In genomic region chr8:70541081-70541480, GRCm38 (mm10) we compare ENCODE assay signal across 9 mouse cellular contexts. TPM values are rescaled to one million over a fixed set of nuclear protein-coding genes. Genes with fewer than 3 reads are reported as not detected.
A peak's percentile ranks its signal among the peaks of the same experiment; 100 is the strongest.
DNase-seq lines count a peak whose midpoint lies in the region; ATAC-seq and TF ChIP-seq lines count a peak whose summit lies in the region.
"Had no signal": no experiment of that assay in that cellular context is flagged by ENCODE, and none has a peak within 500 bp of the region (broad histone marks: within the 10 kb centered on the region; RNA-seq: fewer than 3 reads in every experiment).

No protein-coding gene starts in this region.

- TF ChIP-seq EP300 in heart, postnatal 0 days (IDR thresholded peaks at IDR 0.05; ENCODE audit: low read depth) = no peak

- peaks cover 9% of the 10 kb centered on the region; the same call in 1 of the 2 replicates for H3K36me3 ChIP-seq in heart, postnatal 0 days (replicated peaks; ENCODE audit: control insufficient read depth, insufficient read depth, low read length)
- H3K36me3 ChIP-seq in hindbrain, embryonic 12.5 days = peaks cover 10% of the 10 kb centered on the region; the same call in 1 of the 2 replicates
- H3K36me3 ChIP-seq in midbrain, embryonic 10.5 days = peaks cover 11% of the 10 kb centered on the region

- no peak for DNase-seq in heart, postnatal 0 days (ENCODE audit: low spot score)
- DNase-seq in heart, adult 18-20 months = no peak
- peak; percentile 56 for DNase-seq in adipocyte (ENCODE audit: low spot score)
- no peak for DNase-seq in midbrain, embryonic 10.5 days (ENCODE audit: low spot score)
- no peak for DNase-seq in layer of hippocampus, adult 9-10 months (ENCODE audit: low spot score)
- DNase-seq in thymus, postnatal 25 days = no peak

- H3K4me3 ChIP-seq in heart, postnatal 0 days (ENCODE audit: low read depth, low read length) = peak overlapping the region; percentile 73
- peak overlapping the region; percentile 77 for H3K4me3 ChIP-seq in hindbrain, embryonic 12.5 days
- H3K4me3 ChIP-seq in midbrain, embryonic 10.5 days = peak overlapping the region; percentile 88

- 43% methylated on average over 5 of the region's 5 CpGs for WGBS in heart, postnatal 0 days
- 87% methylated on average over 5 of the region's 5 CpGs for WGBS in hindbrain, embryonic 12.5 days
- WGBS in midbrain, embryonic 10.5 days = 88% methylated on average over 5 of the region's 5 CpGs

- H3K4me1 ChIP-seq in heart, postnatal 0 days (ENCODE audit: control insufficient read depth, insufficient read depth) = peaks cover 12% of the 10 kb centered on the region
- peaks cover 29% of the 10 kb centered on the region for H3K4me1 ChIP-seq in hindbrain, embryonic 12.5 days
- H3K4me1 ChIP-seq in midbrain, embryonic 10.5 days = peaks cover 46% of the 10 kb centered on the region

- ATAC-seq in heart, postnatal 0 days (ENCODE audit: insufficient read depth, low read depth) = no peak
- ATAC-seq in hindbrain, embryonic 12.5 days (ENCODE audit: low FRiP score) = no peak
- no peak for ATAC-seq in CD4-positive, CD25-positive, alpha-beta regulatory T cell, adult 4 months

- peak overlapping the region; percentile 81 for H3K9ac ChIP-seq in heart, postnatal 0 days (replicated peaks; ENCODE audit: low read depth, low read length)
- H3K9ac ChIP-seq in hindbrain, embryonic 12.5 days = 0 out of 2 replicates have a peak overlapping the region, but pooled peaks have one; percentile 88

- H3K9me3 ChIP-seq in heart, postnatal 0 days (replicated peaks; ENCODE audit: control insufficient read depth, low read length) = no peaks in the 10 kb centered on the region
- H3K9me3 ChIP-seq in hindbrain, embryonic 12.5 days (replicated peaks) = no peaks in the 10 kb centered on the region
- H3K9me3 ChIP-seq in midbrain, embryonic 10.5 days (replicated peaks) = no peaks in the 10 kb centered on the region

- peak overlapping the region; percentile 88 for H3K4me2 ChIP-seq in heart, postnatal 0 days (ENCODE audit: low read depth, low read length)
- H3K4me2 ChIP-seq in hindbrain, embryonic 12.5 days (replicated peaks) = peak overlapping the region; percentile 91

- H3K27me3 ChIP-seq in heart, postnatal 0 days (ENCODE audit: control insufficient read depth, insufficient read depth, low read length) = no peaks in the 10 kb centered on the region
- no peaks in the 10 kb centered on the region for H3K27me3 ChIP-seq in hindbrain, embryonic 12.5 days
- H3K27me3 ChIP-seq in midbrain, embryonic 10.5 days (ENCODE audit: low read depth, poor library complexity, severe bottlenecking) = no peaks in the 10 kb centered on the region
- H3K27me3 ChIP-seq: Patski had no signal

- TF ChIP-seq CTCF in heart, postnatal 0 days (IDR thresholded peaks at IDR 0.05; ENCODE audit: low read depth) = no peak

- H3K27ac ChIP-seq in heart, postnatal 0 days (ENCODE audit: low read depth) = peak overlapping the region; percentile 95; the same call in 1 of the 2 replicates
- H3K27ac ChIP-seq in hindbrain, embryonic 12.5 days = no peak overlapping the region
- no peak overlapping the region for H3K27ac ChIP-seq in midbrain, embryonic 10.5 days (replicated peaks)

RNA-seq across cellular contexts. Expression of gene Ell, which starts 1.8 kb away (rescaled TPM):
- 7.3 and 13.9 TPM in 2 replicates for total RNA-seq in heart, postnatal 0 days (2014; rRNA removed; ENCODE audit: low replicate concordance)
- polyA plus RNA-seq in heart, postnatal 0 days (2015; fragmentation: Nextera tagmentation; extraction: Ambion mirVana) = 7.9 and 9.1 TPM in 2 replicates
- 10 to 100 TPM; 10.9 to 12.0 TPM for total RNA-seq in heart, adult 18-20 months (2021)
- 19.0 and 19.4 TPM in 2 replicates for polyA plus RNA-seq in hindbrain, embryonic 12.5 days (2016; fragmentation: Nextera tagmentation; extraction: Ambion mirVana)
- 18.0 and 22.7 TPM in 2 replicates for polyA plus RNA-seq in midbrain, embryonic 10.5 days (2016; fragmentation: Nextera tagmentation; extraction: Ambion mirVana)
- 10 to 100 TPM; 41.4 to 50.4 TPM for polyA plus RNA-seq in CD4-positive, CD25-positive, alpha-beta regulatory T cell, adult 4 months (2017; shearing (Covaris generic))

RNA-seq across cellular contexts. Expression of gene Kxd1, which starts 13.3 kb away (rescaled TPM):
- 110 and 120 TPM in 2 replicates for total RNA-seq in heart, postnatal 0 days (2014; rRNA removed; ENCODE audit: low replicate concordance)
- 93.5 and 96.7 TPM in 2 replicates for polyA plus RNA-seq in heart, postnatal 0 days (2015; fragmentation: Nextera tagmentation; extraction: Ambion mirVana)
- total RNA-seq in heart, adult 18-20 months (2021) = 100 to 1,000 TPM in 1 of 2 experiments, 10 to 100 TPM in 1; 92.4 to 107 TPM
- polyA plus RNA-seq in hindbrain, embryonic 12.5 days (2016; fragmentation: Nextera tagmentation; extraction: Ambion mirVana) = 47.1 and 48.5 TPM in 2 replicates
- polyA plus RNA-seq in midbrain, embryonic 10.5 days (2016; fragmentation: Nextera tagmentation; extraction: Ambion mirVana) = 56.5 and 58.8 TPM in 2 replicates
- 100 to 1,000 TPM; 146 to 173 TPM for polyA plus RNA-seq in CD4-positive, CD25-positive, alpha-beta regulatory T cell, adult 4 months (2017; shearing (Covaris generic))

RNA-seq across cellular contexts. Expression of gene Fkbp8, which starts 13.6 kb away (rescaled TPM):
- 422 and 440 TPM in 2 replicates for total RNA-seq in heart, postnatal 0 days (2014; rRNA removed; ENCODE audit: low replicate concordance)
- polyA plus RNA-seq in heart, postnatal 0 days (2015; fragmentation: Nextera tagmentation; extraction: Ambion mirVana) = 195 and 200 TPM in 2 replicates
- total RNA-seq in heart, adult 18-20 months (2021) = 100 to 1,000 TPM; 120 to 129 TPM
- 313 and 334 TPM in 2 replicates for polyA plus RNA-seq in hindbrain, embryonic 12.5 days (2016; fragmentation: Nextera tagmentation; extraction: Ambion mirVana)
- 300 and 314 TPM in 2 replicates for polyA plus RNA-seq in midbrain, embryonic 10.5 days (2016; fragmentation: Nextera tagmentation; extraction: Ambion mirVana)
- polyA plus RNA-seq in CD4-positive, CD25-positive, alpha-beta regulatory T cell, adult 4 months (2017; shearing (Covaris generic)) = 100 to 1,000 TPM; 117 to 159 TPM

RNA-seq across cellular contexts. Expression of gene Uba52, which starts 30.5 kb away (rescaled TPM):
- total RNA-seq in heart, postnatal 0 days (2014; rRNA removed; ENCODE audit: low replicate concordance) = 887 and 1,064 TPM in 2 replicates
- 1,011 and 1,075 TPM in 2 replicates for polyA plus RNA-seq in heart, postnatal 0 days (2015; fragmentation: Nextera tagmentation; extraction: Ambion mirVana)
- 1,000 to 10,000 TPM; 1,328 to 1,514 TPM for total RNA-seq in heart, adult 18-20 months (2021)
- 633 and 755 TPM in 2 replicates for polyA plus RNA-seq in hindbrain, embryonic 12.5 days (2016; fragmentation: Nextera tagmentation; extraction: Ambion mirVana)
- 836 and 881 TPM in 2 replicates for polyA plus RNA-seq in midbrain, embryonic 10.5 days (2016; fragmentation: Nextera tagmentation; extraction: Ambion mirVana)
- 1,000 to 10,000 TPM; 3,148 to 3,732 TPM for polyA plus RNA-seq in CD4-positive, CD25-positive, alpha-beta regulatory T cell, adult 4 months (2017; shearing (Covaris generic))

RNA-seq across cellular contexts. Expression of gene Rex1bd, which starts 34.5 kb away (rescaled TPM):
- 121 and 145 TPM in 2 replicates for total RNA-seq in heart, postnatal 0 days (2014; rRNA removed; ENCODE audit: low replicate concordance)
- polyA plus RNA-seq in heart, postnatal 0 days (2015; fragmentation: Nextera tagmentation; extraction: Ambion mirVana) = 139 and 146 TPM in 2 replicates
- total RNA-seq in heart, adult 18-20 months (2021) = 100 to 1,000 TPM; 113 to 128 TPM
- polyA plus RNA-seq in hindbrain, embryonic 12.5 days (2016; fragmentation: Nextera tagmentation; extraction: Ambion mirVana) = 118 TPM in 2 replicates
- polyA plus RNA-seq in midbrain, embryonic 10.5 days (2016; fragmentation: Nextera tagmentation; extraction: Ambion mirVana) = 138 and 140 TPM in 2 replicates
- polyA plus RNA-seq in CD4-positive, CD25-positive, alpha-beta regulatory T cell, adult 4 months (2017; shearing (Covaris generic)) = 10 to 100 TPM; 82.2 to 83.2 TPM
